In the genomic region with DNA sequence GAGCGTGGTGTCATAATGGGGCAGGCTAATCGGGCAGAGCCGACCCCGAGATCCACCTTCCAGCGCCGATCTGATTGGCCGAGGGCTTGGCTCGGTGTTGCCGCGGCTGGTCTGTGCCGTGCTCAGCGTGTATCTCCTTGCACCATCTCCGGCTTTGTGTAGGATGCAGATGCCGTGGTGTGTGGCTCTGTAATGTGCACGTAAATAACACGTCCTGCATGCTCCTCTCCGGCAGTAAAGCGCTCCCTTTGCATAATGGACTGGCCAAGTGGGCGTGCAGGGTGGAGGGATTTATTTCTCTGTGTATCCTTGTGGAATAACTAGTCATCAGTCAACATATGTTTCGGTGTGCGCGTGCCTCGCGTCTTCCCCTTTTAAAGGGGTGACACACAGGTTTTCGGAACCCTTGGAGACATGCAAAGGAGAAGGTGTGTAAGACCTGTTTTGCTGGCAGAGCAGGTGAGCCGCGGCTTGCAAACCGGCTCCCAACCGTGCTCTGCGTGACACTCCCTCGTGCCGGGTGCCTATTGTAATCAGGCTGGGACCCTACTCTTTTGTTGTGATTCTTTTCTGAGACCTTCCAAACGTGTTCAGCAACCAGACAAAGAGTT, we compare ENCODE assay signal across 8 mouse cellular contexts. TPM values are rescaled to one million over a fixed set of nuclear protein-coding genes. Genes with fewer than 3 reads are reported as not detected.
DNase-seq lines count a peak whose midpoint lies in the region; ATAC-seq and TF ChIP-seq lines count a peak whose summit lies in the region.

No protein-coding gene starts in this region.

- H3K9me3 ChIP-seq in intestine, postnatal 0 days (ENCODE audit: control insufficient read depth) = no peaks in the 10 kb centered on the region
- no peaks in the 10 kb centered on the region for H3K9me3 ChIP-seq in limb, embryonic 14.5 days (ENCODE audit: control insufficient read depth, low read length)
- H3K9me3 ChIP-seq in midbrain, embryonic 15.5 days = no peaks in the 10 kb centered on the region

- peak; percentile 61 for DNase-seq in ovary, adult 18-20 months (ENCODE audit: low spot score)
- no peak for DNase-seq in ovary, postnatal 10 days (ENCODE audit: low spot score)
- peak; percentile 94 for DNase-seq in embryo, embryonic 10 days (ENCODE audit: low spot score)
- DNase-seq in heart, adult 11 months = peak; percentile 97
- peak; percentile 64 for DNase-seq in limb, embryonic 14.5 days (ENCODE audit: low spot score)
- peak; percentile 29 to 70 for DNase-seq in spleen, postnatal 4 days (ENCODE audit: low spot score in 2 of 2)

- H3K9ac ChIP-seq in intestine, postnatal 0 days (ENCODE audit: low read depth, low read length) = no peak overlapping the region
- peak overlapping the region; percentile 77 for H3K9ac ChIP-seq in limb, embryonic 14.5 days (ENCODE audit: low read depth, low read length, severe bottlenecking)
- H3K9ac ChIP-seq in midbrain, embryonic 15.5 days = peak overlapping the region; percentile 91

- no peak for TF ChIP-seq CTCF in intestine, postnatal 0 days (IDR thresholded peaks at IDR 0.05; ENCODE audit: low read depth)

- no peaks in the 10 kb centered on the region for H3K36me3 ChIP-seq in intestine, postnatal 0 days (ENCODE audit: control insufficient read depth, insufficient read depth)
- H3K36me3 ChIP-seq in limb, embryonic 14.5 days (ENCODE audit: control insufficient read depth, insufficient read depth, low read length) = no peaks in the 10 kb centered on the region
- no peaks in the 10 kb centered on the region for H3K36me3 ChIP-seq in midbrain, embryonic 15.5 days (replicated peaks)

- peak overlapping the region; percentile 51; the same call in 1 of the 2 replicates for H3K27ac ChIP-seq in intestine, postnatal 0 days (ENCODE audit: low read depth, low read length)
- H3K27ac ChIP-seq in limb, embryonic 14.5 days (replicated peaks; ENCODE audit: low read depth, low read length) = no peak overlapping the region; the same call in 1 of the 2 replicates
- H3K27ac ChIP-seq in midbrain, embryonic 15.5 days = peak overlapping the region; percentile 97

- peak; percentile 64 for ATAC-seq in intestine, postnatal 0 days
- ATAC-seq in limb, embryonic 14.5 days (ENCODE audit: low FRiP score, low read depth) = peak; percentile 76
- ATAC-seq in midbrain, embryonic 15.5 days (replicated peaks) = peak; percentile 89

- no peaks in the 10 kb centered on the region for H3K4me1 ChIP-seq in intestine, postnatal 0 days (replicated peaks; ENCODE audit: control insufficient read depth, insufficient read depth, low read length)
- peaks cover 16% of the 10 kb centered on the region for H3K4me1 ChIP-seq in limb, embryonic 14.5 days (ENCODE audit: control insufficient read depth, insufficient read depth, low read length)
- H3K4me1 ChIP-seq in midbrain, embryonic 15.5 days = peaks cover 32% of the 10 kb centered on the region

- H3K4me2 ChIP-seq in intestine, postnatal 0 days (replicated peaks; ENCODE audit: low read depth) = peak overlapping the region; percentile 99
- H3K4me2 ChIP-seq in limb, embryonic 14.5 days (replicated peaks; ENCODE audit: low read depth, low read length, severe bottlenecking) = peak overlapping the region; percentile 92
- peak overlapping the region; percentile 88 for H3K4me2 ChIP-seq in midbrain, embryonic 15.5 days

- H3K27me3 ChIP-seq in intestine, postnatal 0 days (replicated peaks; ENCODE audit: control insufficient read depth, insufficient read depth, low read length) = peaks cover 11% of the 10 kb centered on the region; the same call in 1 of the 2 replicates
- H3K27me3 ChIP-seq in limb, embryonic 14.5 days (ENCODE audit: control insufficient read depth, insufficient read depth, low read length) = peaks cover 7% of the 10 kb centered on the region; the same call in 1 of the 2 replicates
- no peaks in the 10 kb centered on the region for H3K27me3 ChIP-seq in midbrain, embryonic 15.5 days (replicated peaks)

- TF ChIP-seq POLR2A in limb, embryonic 14.5 days (IDR thresholded peaks at IDR 0.05; ENCODE audit: borderline replicate concordance, extremely low read depth, insufficient read depth, insufficient read length) = no peak

- WGBS in intestine, postnatal 0 days = under 1% methylated on average over 33 of the region's 33 CpGs
- under 1% methylated on average over 33 of the region's 33 CpGs for WGBS in limb, embryonic 14.5 days
- under 1% methylated on average over 33 of the region's 33 CpGs for WGBS in midbrain, embryonic 15.5 days

- peak overlapping the region; percentile 75 for H3K4me3 ChIP-seq in intestine, postnatal 0 days (ENCODE audit: low read depth, low read length)
- H3K4me3 ChIP-seq in limb, embryonic 14.5 days (replicated peaks; ENCODE audit: low read length) = peak overlapping the region; percentile 79
- H3K4me3 ChIP-seq in midbrain, embryonic 15.5 days = peak overlapping the region; percentile 82

RNA-seq across cellular contexts. Expression of a gene that starts 1.2 kb away (rescaled TPM):
- polyA plus RNA-seq in intestine, postnatal 0 days (2015; fragmentation: Nextera tagmentation; extraction: Ambion mirVana) = 6.4 and 7.4 TPM in 2 replicates
- polyA plus RNA-seq in limb, embryonic 14.5 days (2012; rRNA removed) = 38.8 and 43.9 TPM in 2 replicates
- polyA plus RNA-seq in limb, embryonic 14.5 days (2014; fragmentation: Nextera tagmentation; extraction: Ambion mirVana) = 44.8 and 50.0 TPM in 2 replicates
- 102 and 105 TPM in 2 replicates for polyA plus RNA-seq in midbrain, embryonic 15.5 days (2015; fragmentation: Nextera tagmentation; extraction: Ambion mirVana)
